Mouse (Mus musculus): Measurements from ENCODE around the gene Pde9a. TPM values are rescaled to one million over a fixed set of nuclear protein-coding genes. Genes with fewer than 3 reads are reported as not detected.
A peak's percentile ranks its signal among the peaks of the same experiment; 100 is the strongest.

Pde9a gene
- polyA plus RNA-seq, 1 experiment from 2014 or later = 23.5 TPM

- H3K4me3 ChIP-seq (ENCODE audit: low read depth, low read length) = no peak overlapping the region
- no peaks in the 10 kb centered on the region for H3K4me1 ChIP-seq (ENCODE audit: control insufficient read depth, insufficient read depth, low read length)
- no peaks in the 10 kb centered on the region for H3K36me3 ChIP-seq (ENCODE audit: control insufficient read depth, insufficient read depth, low read length)
- H3K9me3 ChIP-seq (ENCODE audit: control insufficient read depth, low read length) = no peaks in the 10 kb centered on the region
- H3K9ac ChIP-seq (ENCODE audit: low read length) = no peak overlapping the region
- no peak overlapping the region for H3K27ac ChIP-seq (ENCODE audit: low read depth, low read length)
- H3K27me3 ChIP-seq (ENCODE audit: control insufficient read depth, insufficient read depth, low read length) = no peaks in the 10 kb centered on the region
- ATAC-seq (ENCODE audit: low FRiP score) (no peak), DNase-seq (ENCODE audit: low spot score, missing footprints) (no peak)
- 75% methylated on average over 4 of the region's 4 CpGs for WGBS
- no peak overlapping the region for H3K4me2 ChIP-seq
Measured at GRCm38 (mm10) chr17:31460416-31460815, 74.4 kb downstream of the Pde9a start.

GRCm38 (mm10) chr17:31462506-31462905 lies 76.5 kb downstream of the Pde9a start:
- Histone ChIP-seq H3K4me2 (no peak overlapping the region), H3K4me3 (ENCODE audit: low read depth, low read length) (no peak overlapping the region), H3K9me3 (ENCODE audit: control insufficient read depth, low read length) (no peaks in the 10 kb centered on the region), H3K27me3 (ENCODE audit: control insufficient read depth, insufficient read depth, low read length) (no peaks in the 10 kb centered on the region), H3K36me3 (ENCODE audit: control insufficient read depth, insufficient read depth, low read length) (peaks cover 4% of the 10 kb centered on the region; the same call in 1 of the 2 replicates), H3K9ac (ENCODE audit: low read length) (no peak overlapping the region), H3K27ac (ENCODE audit: low read depth, low read length) (no peak overlapping the region), H3K4me1 (ENCODE audit: control insufficient read depth, insufficient read depth, low read length) (no peaks in the 10 kb centered on the region)
- ATAC-seq (ENCODE audit: low FRiP score) (no peak), DNase-seq (ENCODE audit: low spot score, missing footprints) (no peak)
- WGBS = 89% methylated on average over 2 of the region's 2 CpGs

GRCm38 (mm10) chr17:31466854-31467253 lies 80.8 kb downstream of the Pde9a start:
- H3K4me1 ChIP-seq (ENCODE audit: control insufficient read depth, insufficient read depth, low read length) = peaks cover 5% of the 10 kb centered on the region; the same call in 1 of the 2 replicates
- no peaks in the 10 kb centered on the region for H3K9me3 ChIP-seq (ENCODE audit: control insufficient read depth, low read length)
- no peak for DNase-seq (ENCODE audit: low spot score, missing footprints)
- no peak overlapping the region for H3K9ac ChIP-seq (ENCODE audit: low read length)
- ATAC-seq (ENCODE audit: low FRiP score) = no peak
- 89% methylated on average over 3 of the region's 3 CpGs for WGBS
- H3K27ac ChIP-seq (ENCODE audit: low read depth, low read length) = no peak overlapping the region
- H3K36me3 ChIP-seq (ENCODE audit: control insufficient read depth, insufficient read depth, low read length) = peaks cover 4% of the 10 kb centered on the region
- no peak overlapping the region for H3K4me3 ChIP-seq (ENCODE audit: low read depth, low read length)
- no peaks in the 10 kb centered on the region for H3K27me3 ChIP-seq (ENCODE audit: control insufficient read depth, insufficient read depth, low read length)
- no peak overlapping the region for H3K4me2 ChIP-seq

- H3K36me3 ChIP-seq (ENCODE audit: control insufficient read depth, insufficient read depth, low read length) = peaks cover 4% of the 10 kb centered on the region
- H3K4me2 ChIP-seq = no peak overlapping the region
- H3K4me1 ChIP-seq (ENCODE audit: control insufficient read depth, insufficient read depth, low read length) = peaks cover 5% of the 10 kb centered on the region; the same call in 1 of the 2 replicates
- no peak overlapping the region for H3K4me3 ChIP-seq (ENCODE audit: low read depth, low read length)
- DNase-seq (ENCODE audit: low spot score, missing footprints) (no peak), ATAC-seq (ENCODE audit: low FRiP score) (no peak)
- H3K27ac ChIP-seq (ENCODE audit: low read depth, low read length) = no peak overlapping the region
- WGBS = 78% methylated on average over 5 of the region's 5 CpGs
- no peak overlapping the region for H3K9ac ChIP-seq (ENCODE audit: low read length)
- H3K27me3 ChIP-seq (ENCODE audit: control insufficient read depth, insufficient read depth, low read length) = no peaks in the 10 kb centered on the region
- no peaks in the 10 kb centered on the region for H3K9me3 ChIP-seq (ENCODE audit: control insufficient read depth, low read length)
Measured at GRCm38 (mm10) chr17:31468496-31468895, 82.5 kb downstream of the Pde9a start.

- Histone ChIP-seq H3K4me2 (no peak overlapping the region), H3K27ac (ENCODE audit: low read depth, low read length) (no peak overlapping the region), H3K36me3 (ENCODE audit: control insufficient read depth, insufficient read depth, low read length) (peaks cover 4% of the 10 kb centered on the region), H3K9ac (ENCODE audit: low read length) (no peak overlapping the region), H3K4me1 (ENCODE audit: control insufficient read depth, insufficient read depth, low read length) (peaks cover 5% of the 10 kb centered on the region; the same call in 1 of the 2 replicates), H3K27me3 (ENCODE audit: control insufficient read depth, insufficient read depth, low read length) (no peaks in the 10 kb centered on the region), H3K9me3 (ENCODE audit: control insufficient read depth, low read length) (no peaks in the 10 kb centered on the region), H3K4me3 (ENCODE audit: low read depth, low read length) (no peak overlapping the region)
- WGBS = 72% methylated on average over 5 of the region's 5 CpGs
- no peak for ATAC-seq (ENCODE audit: low FRiP score)
- DNase-seq (ENCODE audit: low spot score, missing footprints) = no peak
Measured at GRCm38 (mm10) chr17:31470766-31471418, 84.9 kb downstream of the Pde9a start.

GRCm38 (mm10) chr17:31474388-31474787 lies 88.4 kb downstream of the Pde9a start:
- DNase-seq (ENCODE audit: low spot score, missing footprints) = no peak
- Histone ChIP-seq H3K9me3 (ENCODE audit: control insufficient read depth, low read length) (no peaks in the 10 kb centered on the region), H3K4me1 (ENCODE audit: control insufficient read depth, insufficient read depth, low read length) (peaks cover 5% of the 10 kb centered on the region; the same call in 1 of the 2 replicates), H3K27ac (ENCODE audit: low read depth, low read length) (no peak overlapping the region), H3K9ac (ENCODE audit: low read length) (no peak overlapping the region), H3K4me2 (no peak overlapping the region), H3K27me3 (ENCODE audit: control insufficient read depth, insufficient read depth, low read length) (no peaks in the 10 kb centered on the region), H3K36me3 (ENCODE audit: control insufficient read depth, insufficient read depth, low read length) (no peaks in the 10 kb centered on the region; the same call in 1 of the 2 replicates), H3K4me3 (ENCODE audit: low read depth, low read length) (no peak overlapping the region)
- WGBS = 83% methylated on average over 6 of the region's 6 CpGs
- ATAC-seq (ENCODE audit: low FRiP score) = no peak

- H3K9me3 ChIP-seq (ENCODE audit: control insufficient read depth, low read length) = no peaks in the 10 kb centered on the region
- H3K36me3 ChIP-seq (ENCODE audit: control insufficient read depth, insufficient read depth, low read length) = no peaks in the 10 kb centered on the region
- no peak overlapping the region for H3K27ac ChIP-seq (ENCODE audit: low read depth, low read length)
- H3K27me3 ChIP-seq (ENCODE audit: control insufficient read depth, insufficient read depth, low read length) = no peaks in the 10 kb centered on the region
- ATAC-seq (ENCODE audit: low FRiP score) = no peak
- no peak overlapping the region for H3K4me2 ChIP-seq
- no peak overlapping the region for H3K9ac ChIP-seq (ENCODE audit: low read length)
- 86% methylated on average over 7 of the region's 7 CpGs for WGBS
- H3K4me3 ChIP-seq (ENCODE audit: low read depth, low read length) = no peak overlapping the region
- H3K4me1 ChIP-seq (ENCODE audit: control insufficient read depth, insufficient read depth, low read length) = no peaks in the 10 kb centered on the region
- DNase-seq (ENCODE audit: low spot score, missing footprints) = no peak
Measured at GRCm38 (mm10) chr17:31478606-31479005, 92.6 kb downstream of the Pde9a start.

- DNase-seq (ENCODE audit: low spot score, missing footprints) (no peak), ATAC-seq (ENCODE audit: low FRiP score) (no peak)
- no peaks in the 10 kb centered on the region for H3K4me1 ChIP-seq (ENCODE audit: control insufficient read depth, insufficient read depth, low read length)
- no peak overlapping the region for H3K27ac ChIP-seq (ENCODE audit: low read depth, low read length)
- H3K9ac ChIP-seq (ENCODE audit: low read length) = no peak overlapping the region
- no peaks in the 10 kb centered on the region for H3K9me3 ChIP-seq (ENCODE audit: control insufficient read depth, low read length)
- WGBS = 65% methylated on average over 11 of the region's 11 CpGs
- H3K27me3 ChIP-seq (ENCODE audit: control insufficient read depth, insufficient read depth, low read length) = no peaks in the 10 kb centered on the region
- no peak overlapping the region for H3K4me3 ChIP-seq (ENCODE audit: low read depth, low read length)
- H3K4me2 ChIP-seq = no peak overlapping the region
- H3K36me3 ChIP-seq (ENCODE audit: control insufficient read depth, insufficient read depth, low read length) = no peaks in the 10 kb centered on the region
Measured at GRCm38 (mm10) chr17:31479108-31479844, 93.3 kb downstream of the Pde9a start.

- no peak for DNase-seq (ENCODE audit: low spot score, missing footprints)
- no peaks in the 10 kb centered on the region for H3K36me3 ChIP-seq (ENCODE audit: control insufficient read depth, insufficient read depth, low read length)
- H3K27me3 ChIP-seq (ENCODE audit: control insufficient read depth, insufficient read depth, low read length) = no peaks in the 10 kb centered on the region
- H3K4me1 ChIP-seq (ENCODE audit: control insufficient read depth, insufficient read depth, low read length) = no peaks in the 10 kb centered on the region
- 75% methylated on average over 10 of the region's 10 CpGs for WGBS
- no peak overlapping the region for H3K4me2 ChIP-seq
- H3K27ac ChIP-seq (ENCODE audit: low read depth, low read length) = no peak overlapping the region
- no peak overlapping the region for H3K4me3 ChIP-seq (ENCODE audit: low read depth, low read length)
- no peak for ATAC-seq (ENCODE audit: low FRiP score)
- no peaks in the 10 kb centered on the region for H3K9me3 ChIP-seq (ENCODE audit: control insufficient read depth, low read length)
- peak overlapping the region; percentile 33; the same call in 1 of the 2 replicates for H3K9ac ChIP-seq (ENCODE audit: low read length)
Measured at GRCm38 (mm10) chr17:31486616-31487198, 100.7 kb downstream of the Pde9a start.

Measured in midbrain, embryonic 11.5 days (tissue).